Mouse (Mus musculus) CD8-positive naive resting alpha-beta T cell, adult 2 months (primary cell): ENCODE measurements around the gene Scgb2b2.

Experiments used
- DNase-seq, 2 experiments: peaks; one replicate each; pipeline ENCODE4 v3.0.0; 2022; ENCODE audit warnings: low read depth in 2 of 2, low spot score in 2 of 2

Gene Scgb2b2

DNA sequence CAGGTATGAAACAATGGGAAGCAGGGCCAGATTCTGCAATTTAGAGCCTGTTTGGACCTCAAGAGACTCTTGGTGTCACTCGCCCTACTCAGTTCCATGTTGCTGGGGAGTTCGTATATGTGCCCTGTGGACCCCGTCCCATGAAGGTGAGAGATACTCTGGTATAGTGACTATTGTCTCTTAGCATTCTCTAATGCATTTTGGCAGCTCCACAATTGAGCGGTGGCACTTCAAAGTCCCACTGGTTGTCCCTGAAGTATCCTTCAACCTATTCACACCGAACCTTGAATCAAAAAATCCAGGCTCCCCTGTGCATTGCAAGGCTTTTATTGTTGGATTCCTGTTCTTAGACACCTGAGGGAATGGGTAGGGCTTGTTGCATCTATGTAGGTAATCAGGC is at the start of gene Scgb2b2:
TSS of gene Scgb2b2 (plus strand) at position 301 of the 400 bp plus-strand sequence.
- DNase-seq, result no peak

DNA sequence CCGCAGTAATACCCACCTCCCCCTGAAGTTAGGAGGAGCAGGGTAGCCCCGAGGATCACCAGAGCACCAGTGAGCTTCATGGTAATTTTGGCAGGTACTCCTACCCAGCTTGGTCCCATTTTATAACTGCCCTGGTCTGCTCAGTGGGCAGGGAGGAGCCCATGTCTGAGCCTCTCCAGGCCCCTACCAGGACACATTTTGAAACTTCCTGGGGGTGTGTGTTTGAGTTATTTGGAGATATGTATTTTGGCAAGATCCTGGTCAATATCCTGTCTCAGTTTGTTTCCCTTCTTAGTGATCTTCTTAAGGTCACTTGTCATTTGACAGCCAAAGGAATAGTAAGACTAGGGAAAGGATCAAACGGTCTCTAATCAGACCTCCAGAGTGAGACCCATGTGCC is 1.4 kb downstream of the Scgb2b2 start, which contains the start of gene Scgb1b2:
TSS of gene Scgb1b2 (minus strand) at position 101 of the 400 bp plus-strand sequence.
- no peak for DNase-seq
